Mouse (Mus musculus) hindlimb bud, embryonic 11.5 days (tissue): ENCODE measurements around the gene Kidins220.

Experiments
- DNase-seq: peaks from one replicate; pipeline ENCODE4 v3.0.0-alpha.2; 2012; ENCODE audit warnings: low read depth, low spot score; ENCODE audit errors: extremely low spot score

The Kidins220 gene

DNA sequence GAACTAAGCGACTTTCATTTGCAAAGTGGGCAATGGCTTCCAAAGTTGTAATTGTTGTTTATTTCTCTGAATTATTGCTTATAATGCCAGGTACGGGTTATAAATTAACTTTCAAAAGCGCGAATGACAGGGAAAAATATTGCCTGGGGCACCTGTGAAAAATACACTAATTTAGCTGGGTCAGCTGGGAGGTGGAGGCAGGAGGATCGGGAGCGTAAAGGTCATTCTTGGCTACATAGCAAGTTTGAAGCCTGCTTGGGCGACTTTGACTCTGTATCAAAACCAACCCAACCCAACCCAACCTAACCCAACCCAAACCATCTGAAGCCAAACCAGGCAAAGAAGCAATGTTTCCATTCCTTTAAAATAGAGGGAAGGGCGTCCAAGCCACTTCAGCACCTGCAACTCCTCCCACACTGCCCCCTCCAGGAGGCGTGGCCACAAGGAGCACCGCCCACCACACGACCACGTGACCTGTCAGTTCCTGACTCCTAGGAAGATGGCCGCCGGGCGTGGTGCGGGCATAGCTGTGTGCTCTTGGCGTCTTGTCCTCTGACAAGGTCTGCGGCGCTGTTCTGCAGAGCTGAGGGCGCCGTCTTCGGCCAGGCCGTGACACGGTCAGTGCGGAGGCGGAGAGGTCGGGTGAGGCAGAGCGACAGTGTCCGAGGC lies at the start of gene Kidins220:
Gene Kidins220, plus strand, starts transcription at position 480 of the 669 bp plus-strand sequence.
- peak; percentile 46 for DNase-seq

DNA sequence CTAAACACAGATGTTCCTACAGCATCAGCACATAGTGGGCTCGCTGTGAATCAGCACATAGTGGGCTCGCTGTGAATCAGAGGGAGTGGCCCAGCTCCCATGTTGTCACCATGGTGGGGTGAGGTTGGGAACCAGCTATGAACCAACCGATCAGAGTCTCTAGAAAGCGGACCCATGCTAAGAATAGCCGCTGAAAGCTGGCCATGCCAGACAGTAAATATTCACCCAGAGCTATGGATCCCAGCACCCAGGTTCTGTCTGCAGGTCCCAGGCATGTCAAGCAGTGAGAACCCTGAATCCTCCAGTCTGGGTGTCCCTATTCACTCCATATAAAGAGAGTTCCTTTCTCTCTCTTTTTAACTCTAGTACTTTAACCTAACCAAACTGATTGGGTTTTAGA lies 49.4 kb upstream of the Kidins220 start:
- DNase-seq, result no peak

DNA sequence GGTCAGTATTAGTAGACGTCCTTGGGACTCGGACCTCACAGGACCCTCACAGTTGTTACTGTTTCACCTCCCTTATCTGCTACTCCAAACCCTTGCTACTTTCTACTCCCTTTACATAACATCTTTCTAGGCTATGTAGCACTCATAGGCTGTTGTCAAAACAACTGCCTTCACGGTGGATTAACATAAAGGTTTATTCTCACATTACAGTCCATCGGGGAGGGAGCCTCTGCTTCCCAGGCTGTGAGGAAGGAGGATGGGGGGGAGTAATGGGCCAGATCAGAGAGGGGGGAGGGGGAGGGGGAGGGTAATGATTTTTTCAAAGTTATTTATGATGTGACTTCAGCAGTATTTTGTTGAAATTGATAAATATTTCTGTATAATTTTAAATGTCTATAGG lies 49.0 kb upstream of the Kidins220 start:
- DNase-seq, result no peak

DNA sequence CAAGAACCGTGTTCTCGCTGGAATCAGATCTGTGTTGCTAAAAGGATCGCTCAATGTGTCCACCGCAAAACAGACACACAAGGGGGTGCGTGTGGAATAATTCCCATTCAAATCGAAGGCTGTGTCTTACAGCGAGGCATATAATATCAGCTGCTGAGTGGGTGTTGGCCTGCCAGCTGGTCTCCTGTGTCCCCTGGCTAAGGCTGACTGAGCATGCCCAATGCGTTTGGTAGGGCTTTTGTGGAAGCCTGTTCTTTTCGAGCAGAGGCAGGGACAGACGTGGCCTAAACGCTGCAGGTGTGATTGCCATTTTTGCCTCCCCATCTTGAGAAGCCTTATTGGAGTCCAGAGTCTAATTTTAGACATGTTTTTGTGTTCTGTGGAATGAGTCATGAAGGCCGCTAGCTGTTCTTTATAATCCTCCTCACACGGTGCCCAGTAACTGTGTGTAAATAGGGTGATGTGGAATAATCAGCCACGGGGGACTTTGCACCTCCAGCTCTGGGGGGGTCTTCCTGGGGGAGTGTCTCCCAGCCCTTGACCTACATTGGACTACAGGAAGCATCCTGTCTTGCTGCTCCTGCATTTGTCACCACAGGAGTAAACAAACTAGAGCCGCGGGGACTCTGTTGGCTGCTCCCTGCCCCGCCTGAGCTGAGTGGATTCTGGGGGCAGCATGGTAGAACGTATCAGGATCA lies 46.5 kb upstream of the Kidins220 start:
- no peak for DNase-seq

DNA sequence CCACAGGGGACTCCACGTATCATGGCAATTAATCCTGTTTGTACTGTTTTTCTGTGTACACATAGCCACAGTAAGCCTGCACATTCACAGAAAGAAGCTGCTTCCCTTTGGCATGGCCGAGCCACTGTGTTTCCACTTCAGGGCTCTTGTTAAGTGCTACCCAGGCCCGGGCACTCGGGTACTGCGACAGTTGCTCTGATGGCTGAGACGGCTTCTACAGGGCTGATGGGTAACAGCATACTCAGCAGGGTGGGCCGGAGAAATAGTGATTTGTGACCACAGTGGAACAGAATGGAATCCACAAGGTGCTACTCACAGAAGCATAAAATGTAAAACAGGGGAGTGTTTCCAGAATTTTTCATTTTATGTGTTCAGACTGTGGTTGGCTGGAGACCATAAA lies 45.7 kb upstream of the Kidins220 start:
- no peak for DNase-seq

DNA sequence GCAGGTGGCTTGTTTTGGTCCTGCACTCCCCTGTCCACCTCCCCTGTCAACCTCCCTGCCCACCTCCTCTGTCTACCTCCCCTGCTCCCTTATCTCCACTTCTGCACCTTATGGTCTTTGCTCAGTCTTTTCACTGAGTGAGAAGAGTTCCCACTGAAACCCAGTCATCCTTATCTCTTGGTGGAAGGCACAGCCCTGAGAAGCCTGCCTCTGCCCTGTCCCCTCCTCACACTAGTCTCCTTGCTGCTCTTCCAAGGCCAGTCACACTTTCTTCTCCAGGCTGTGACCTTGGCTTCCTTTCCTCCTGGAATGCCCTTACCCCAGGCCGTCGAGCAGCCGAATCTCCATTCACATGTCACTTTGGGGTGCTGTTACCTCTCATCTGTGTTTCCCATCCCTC lies 44.0 kb upstream of the Kidins220 start:
- no peak for DNase-seq

DNA sequence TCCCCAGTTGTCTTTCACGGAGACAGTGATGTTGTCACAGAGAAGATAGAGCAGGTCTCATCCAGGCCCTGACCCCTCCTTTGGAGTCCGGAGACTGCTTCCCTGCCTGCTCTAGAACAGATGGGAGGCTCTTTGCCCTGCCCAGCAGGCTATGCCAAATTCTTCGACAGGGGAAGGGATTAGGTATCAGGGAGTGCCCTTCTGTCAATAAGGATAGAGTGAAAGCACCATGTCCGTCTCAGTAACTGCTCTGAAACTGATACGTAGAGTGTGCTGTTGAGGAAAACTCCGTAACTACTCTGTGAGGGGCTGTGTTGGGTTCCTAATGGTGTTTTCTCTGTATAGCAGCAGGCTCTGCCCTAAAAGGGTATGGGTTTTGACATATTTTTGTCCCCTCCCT lies 42.6 kb upstream of the Kidins220 start:
- no peak for DNase-seq

DNA sequence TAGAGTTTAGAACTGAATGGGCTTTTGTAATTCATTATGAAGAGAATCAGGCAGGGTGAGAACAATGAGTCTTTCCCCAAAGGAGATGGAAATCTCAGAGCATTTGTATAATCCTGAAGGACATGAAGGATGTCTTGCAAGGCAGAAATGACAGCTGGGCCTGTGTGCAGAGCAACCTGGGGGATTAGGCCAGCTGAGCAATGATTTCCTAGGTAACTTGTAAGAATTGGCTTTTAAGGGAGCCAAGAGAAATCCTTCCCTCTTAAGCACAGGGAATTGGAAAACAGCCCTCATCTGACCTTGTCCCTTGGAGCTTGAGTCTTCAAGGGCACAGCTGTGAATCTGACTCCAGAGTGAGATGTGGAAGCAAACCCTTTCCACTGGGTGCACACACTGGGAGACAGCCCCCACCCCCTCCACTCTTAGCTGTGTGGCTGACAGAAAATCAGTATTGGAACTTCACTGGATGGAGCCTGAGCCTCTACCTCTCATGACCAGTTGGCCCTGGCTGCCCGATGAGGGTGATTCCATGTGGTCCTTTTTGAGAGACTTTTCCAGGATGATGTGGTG lies 41.4 kb upstream of the Kidins220 start:
- DNase-seq, result no peak

DNA sequence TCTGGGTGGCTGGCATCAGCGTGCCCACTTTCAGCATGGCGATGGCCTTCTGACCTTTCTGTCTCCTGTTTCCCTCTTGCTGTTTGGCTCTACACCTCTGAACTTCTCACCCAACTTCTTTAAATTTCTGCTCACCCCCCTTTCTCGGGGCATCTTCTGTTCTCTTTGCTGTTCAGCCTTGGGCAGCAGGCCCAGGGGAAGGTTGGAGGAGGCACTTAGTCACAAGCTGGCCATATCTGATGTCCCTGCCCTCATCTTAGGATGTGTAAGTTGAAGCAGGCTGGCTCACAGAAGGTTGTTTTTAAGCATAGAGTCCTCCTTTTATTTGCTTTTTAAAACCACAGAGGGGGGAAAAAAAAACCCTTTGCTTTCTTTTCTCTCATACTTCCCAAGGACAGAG lies 40.7 kb upstream of the Kidins220 start:
- no peak for DNase-seq

DNA sequence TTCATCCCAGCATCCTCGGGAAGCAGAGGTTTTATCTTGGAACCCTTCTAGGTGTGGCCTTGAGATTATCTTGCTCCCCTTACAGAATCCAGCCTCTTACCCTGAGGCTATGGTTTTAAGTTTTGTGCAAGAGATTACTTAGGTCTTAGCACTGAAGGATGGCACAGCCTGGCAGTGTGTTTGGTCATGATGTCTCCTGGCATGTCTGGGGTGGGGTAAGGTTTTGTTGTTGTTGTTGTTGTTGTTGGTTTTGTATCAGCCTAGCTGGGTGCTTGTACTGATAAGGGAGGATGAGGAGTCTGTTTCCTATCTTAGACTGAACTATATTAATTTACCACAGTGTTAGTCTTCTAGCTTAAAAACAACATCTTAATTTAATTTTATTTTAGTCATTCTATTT lies 38.4 kb upstream of the Kidins220 start:
- no peak for DNase-seq

DNA sequence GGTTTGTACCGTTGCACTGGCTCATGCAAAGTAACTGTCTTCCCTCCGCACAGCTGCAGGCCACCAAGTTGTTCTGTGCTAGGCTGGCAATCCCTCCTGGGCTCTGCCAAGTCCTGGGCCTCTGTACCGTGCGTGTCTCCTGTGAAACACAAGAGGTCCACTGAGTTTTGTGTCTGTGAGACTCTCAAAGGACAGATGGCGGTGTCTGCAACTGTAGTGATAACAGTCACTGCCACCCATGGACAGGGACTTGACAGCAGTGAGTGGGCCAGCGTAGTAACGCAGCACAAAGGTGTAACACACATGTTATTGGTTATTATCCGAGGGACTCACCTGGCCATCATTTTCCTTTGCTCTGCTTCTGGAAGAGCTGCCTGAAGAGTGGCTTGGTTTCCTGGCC lies 35.4 kb upstream of the Kidins220 start:
- no peak for DNase-seq

DNA sequence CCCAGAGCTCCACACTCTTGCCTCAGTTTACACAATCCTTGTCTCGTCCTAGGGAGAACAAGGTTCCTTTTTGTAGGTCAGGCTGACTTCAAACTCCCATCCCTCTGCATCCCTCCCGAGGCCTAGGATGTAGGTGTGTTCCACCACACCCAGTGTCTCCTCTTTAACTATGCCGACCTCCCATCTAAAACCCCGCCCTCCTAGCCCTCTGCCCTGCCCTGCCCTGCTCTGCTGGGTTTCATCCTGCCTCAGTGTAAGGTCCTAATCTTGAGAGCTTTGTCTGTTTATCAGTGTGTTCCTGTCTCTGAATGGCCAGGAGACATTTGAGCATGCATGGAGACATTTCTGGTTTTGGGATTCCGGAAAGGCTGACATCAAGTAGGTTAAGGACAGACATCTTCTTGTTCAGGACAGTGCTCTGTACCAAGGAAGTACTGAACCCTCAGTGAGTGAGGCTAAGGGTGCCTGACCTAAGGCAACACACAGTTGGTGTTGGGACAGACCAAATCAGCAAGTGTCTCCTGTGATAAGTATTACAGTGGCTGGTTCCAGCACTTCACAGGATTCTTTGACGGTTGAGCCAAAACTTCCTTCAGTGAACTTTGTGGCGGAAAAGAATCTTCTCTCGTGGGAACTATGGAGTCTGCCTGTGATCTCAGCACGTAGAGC lies 32.0 kb upstream of the Kidins220 start:
- no peak for DNase-seq

DNA sequence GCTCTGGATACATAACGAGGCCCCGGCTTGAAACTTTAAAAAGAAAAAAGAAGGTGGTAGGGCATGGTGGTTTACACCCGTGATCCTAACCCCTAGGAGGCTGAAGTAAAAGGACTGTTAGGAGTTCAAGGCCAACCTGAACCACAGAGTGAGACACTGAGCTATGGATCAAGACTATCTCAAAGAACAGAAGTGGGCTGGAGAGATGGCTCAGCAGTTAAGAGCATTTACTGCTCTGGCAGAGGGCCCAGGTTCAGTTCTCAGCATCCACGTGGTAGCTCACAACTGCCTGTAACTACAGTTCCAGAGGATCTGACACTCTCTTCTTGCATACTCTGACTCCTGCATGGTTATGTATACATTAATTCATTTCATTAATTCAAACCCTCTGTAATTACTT lies 31.3 kb upstream of the Kidins220 start:
- no peak for DNase-seq

DNA sequence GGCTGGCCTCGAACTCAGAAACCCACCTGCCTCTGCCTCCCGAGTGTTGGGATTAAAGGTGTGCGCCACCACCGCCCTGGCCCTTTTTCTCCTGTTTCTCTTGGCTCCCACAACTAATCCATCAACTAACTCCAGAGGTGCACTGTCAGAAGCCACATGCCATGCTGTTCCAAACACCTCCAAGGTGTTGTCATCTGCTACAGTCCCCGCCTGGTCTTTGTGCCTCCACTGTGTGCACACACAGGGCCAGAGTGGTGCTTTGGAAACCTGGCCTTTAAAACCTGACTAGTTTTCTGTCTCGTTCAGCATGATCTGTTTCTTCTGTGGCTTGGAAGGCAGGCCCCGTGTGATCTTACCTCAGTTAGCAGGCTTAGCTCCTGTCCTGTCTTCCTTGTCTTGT lies 30.1 kb upstream of the Kidins220 start:
- DNase-seq, result no peak

DNA sequence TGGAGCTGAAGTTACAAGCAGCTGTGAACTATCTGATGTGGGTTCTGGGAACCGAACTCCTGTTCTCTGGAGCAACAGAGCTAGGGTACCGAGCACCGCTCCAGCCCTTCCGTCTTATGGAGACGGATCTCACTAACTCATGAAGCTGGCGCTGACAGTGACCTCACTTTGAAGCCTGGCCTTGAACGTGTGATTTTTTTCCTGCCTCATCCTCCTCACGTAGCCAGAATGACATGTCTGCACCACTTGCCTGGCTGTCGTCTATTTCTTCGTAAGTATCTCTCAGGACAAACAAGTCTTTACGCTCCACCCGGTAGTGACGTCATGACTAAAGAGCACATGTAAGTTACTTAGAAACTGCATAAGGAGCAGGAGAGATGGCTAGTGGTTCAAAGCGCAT lies 27.7 kb upstream of the Kidins220 start:
- DNase-seq, result no peak

DNA sequence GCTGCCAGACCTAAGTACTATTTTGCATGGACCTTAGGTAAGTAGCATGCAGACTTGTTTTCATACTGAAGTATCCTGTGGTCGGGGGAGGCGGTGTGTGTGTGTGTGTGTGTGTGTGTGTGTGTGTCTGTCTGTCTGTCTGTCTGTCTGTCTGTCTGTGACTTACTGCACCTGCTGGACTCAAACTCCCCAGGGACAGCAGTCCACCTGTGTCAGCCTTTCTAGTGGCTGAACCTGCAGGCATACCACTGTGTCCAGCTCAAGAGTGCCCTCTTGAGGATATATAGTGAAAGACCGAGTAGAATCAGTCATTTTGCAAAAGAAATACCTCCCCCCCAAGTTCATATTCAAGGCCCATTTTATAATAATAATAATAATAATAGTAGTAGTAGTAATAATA lies 26.4 kb upstream of the Kidins220 start:
- DNase-seq, result peak; percentile 28

DNA sequence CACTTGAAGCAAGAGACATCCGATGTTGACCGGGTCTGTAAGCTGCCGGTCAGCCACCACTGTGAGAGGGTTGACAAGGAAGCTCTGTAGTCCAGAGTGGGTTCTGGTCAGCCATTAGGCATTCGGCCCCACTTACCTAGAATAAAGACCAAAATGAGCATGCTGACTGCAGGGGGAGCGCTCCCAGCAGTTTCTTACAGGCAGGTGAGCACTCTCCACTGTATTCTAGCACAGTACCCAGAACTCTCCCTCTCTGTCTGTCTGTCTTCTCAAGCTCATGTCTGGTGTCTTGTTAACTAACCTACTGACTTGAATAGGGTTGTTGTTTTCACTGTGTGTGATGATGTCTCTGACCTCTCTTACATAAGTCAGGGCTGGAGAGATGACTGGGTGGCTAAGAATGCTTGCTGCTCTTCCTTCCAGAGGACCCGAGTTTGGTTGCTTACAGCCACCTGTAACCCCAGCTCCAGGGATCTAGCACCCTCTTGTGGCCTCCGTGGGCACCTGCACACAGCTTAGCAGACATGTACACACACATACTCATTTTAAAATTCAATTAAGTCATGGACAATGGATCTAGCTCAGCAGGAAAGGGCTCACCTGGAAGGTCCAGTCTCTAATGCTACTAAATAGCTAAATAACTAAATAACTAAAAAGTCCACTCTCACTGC lies 24.2 kb upstream of the Kidins220 start:
- DNase-seq, result no peak

DNA sequence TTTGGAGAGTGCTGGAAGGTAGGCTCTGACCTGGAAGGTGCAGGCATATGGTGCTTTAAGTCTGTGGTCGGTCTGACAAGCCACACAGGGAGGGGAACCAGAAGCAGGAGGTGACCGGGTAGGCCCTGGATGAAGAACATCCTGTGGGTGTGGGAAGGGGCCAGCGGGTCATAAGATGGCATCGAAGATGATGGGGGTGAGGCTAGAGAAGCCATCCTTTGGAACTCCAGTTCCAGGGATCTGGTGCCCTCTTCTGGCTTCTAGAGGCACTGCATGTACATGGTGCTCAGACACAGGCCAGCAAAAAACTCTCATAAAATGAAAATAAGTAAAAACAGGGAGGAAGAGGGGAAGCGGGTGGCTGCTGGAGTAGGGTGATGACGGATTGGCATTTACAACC lies 22.6 kb upstream of the Kidins220 start:
- peak; percentile 39 for DNase-seq

DNA sequence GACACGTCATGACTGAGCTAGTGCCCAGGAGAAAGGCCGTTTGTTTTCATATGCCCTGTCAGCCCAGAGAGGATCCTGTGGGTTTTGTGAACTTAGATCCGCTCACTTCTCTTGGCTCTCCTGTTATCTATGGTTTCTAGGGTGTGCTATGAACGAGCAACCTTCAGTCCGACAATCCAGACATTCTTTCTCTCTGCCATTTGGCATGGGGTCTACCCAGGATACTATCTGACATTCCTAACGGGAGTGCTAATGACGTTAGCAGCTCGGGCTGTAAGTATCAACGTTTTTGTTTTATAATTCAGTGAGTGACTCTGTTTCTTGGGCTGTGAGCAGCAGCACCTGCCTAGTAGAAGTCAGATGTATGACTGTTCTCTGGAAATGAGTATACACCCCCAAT lies 19.6 kb upstream of the Kidins220 start:
- no peak for DNase-seq

DNA sequence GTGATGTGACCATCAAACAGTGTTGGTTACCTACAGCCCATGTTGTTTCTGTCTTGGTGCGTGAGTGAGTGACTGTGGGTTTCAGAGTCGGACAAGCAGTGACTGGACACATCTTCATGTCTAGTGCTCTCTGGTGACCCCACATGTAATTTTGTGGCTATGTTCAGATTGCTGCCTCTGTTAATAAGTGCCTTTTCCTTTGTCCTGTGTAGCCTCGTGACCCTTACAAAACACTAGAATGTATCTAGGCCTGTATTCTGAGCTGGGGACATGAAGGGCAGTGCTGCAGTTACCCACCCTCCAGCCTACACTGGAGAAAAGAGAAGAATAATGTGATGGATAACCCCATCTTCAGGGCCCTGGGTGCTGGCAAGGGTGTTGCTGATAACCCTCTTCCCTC lies 16.2 kb upstream of the Kidins220 start:
- DNase-seq, result no peak

DNA sequence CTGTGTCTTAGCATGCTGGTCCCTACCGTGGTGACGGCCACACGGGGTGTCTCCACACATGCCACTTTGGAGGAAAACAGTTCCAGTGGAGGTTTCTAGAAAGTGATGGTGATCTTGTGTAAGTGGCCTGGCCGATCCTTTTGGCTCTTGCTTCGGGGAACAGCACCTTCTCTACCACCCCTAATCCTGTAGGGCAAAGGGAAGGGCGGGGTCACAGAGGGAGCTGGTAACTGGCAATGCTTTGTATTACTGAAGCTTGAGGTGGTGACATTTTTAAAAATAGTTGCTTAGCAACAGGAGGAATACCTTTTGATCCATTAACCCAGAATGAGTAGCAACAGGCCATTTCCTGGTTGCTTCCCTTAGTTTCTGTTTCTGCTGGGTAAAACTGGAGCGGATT lies 12.9 kb upstream of the Kidins220 start:
- no peak for DNase-seq
